Mouse (Mus musculus) adrenal gland, adult 18-20 months (tissue): ENCODE results near the gene C2. TPM values are rescaled to one million over a fixed set of nuclear protein-coding genes. Genes with fewer than 3 reads are reported as not detected.

Experiments used
- DNase-seq, 2 experiments: peaks; one replicate each; pipeline ENCODE4 v3.0.0; 2021 to 2022; ENCODE audit warnings: low spot score in 2 of 2
- total RNA-seq, 2 experiments: library from RNA; stranded (reverse); gene quantifications; 1 replicate in 1 of 2; 2 replicates in 1 of 2; pipeline ENCODE4 v1.2.3; 2021

C2 gene
- total RNA-seq, 2 experiments from 2014 or later, result 88.3 to 89.2 TPM

GRCm38 (mm10) chr17:34884704-34885103, 13.4 kb downstream of the C2 start:
- DNase-seq, result no peak

- DNase-seq, result no peak
Observed at GRCm38 (mm10) chr17:34883332-34883731, 14.7 kb downstream of the C2 start.

GRCm38 (mm10) chr17:34881683-34882310, 16.3 kb downstream of the C2 start, which contains the start of gene Gm20547:
Gene Gm20547, minus strand, starts transcription at chr17:34882042.
- no peak for DNase-seq

GRCm38 (mm10) chr17:34881166-34881565, 16.9 kb downstream of the C2 start:
- no peak for DNase-seq

- no peak for DNase-seq
Observed at GRCm38 (mm10) chr17:34879336-34879879, 18.7 kb downstream of the C2 start, which contains the start of gene Zbtb12. Gene Zbtb12, plus strand, starts transcription at chr17:34879483.

GRCm38 (mm10) chr17:34874321-34874720, 23.7 kb downstream of the C2 start:
- DNase-seq, result no peak

- no peak for DNase-seq
Observed at GRCm38 (mm10) chr17:34865981-34866380, 32.1 kb downstream of the C2 start.

GRCm38 (mm10) chr17:34862416-34863081, 35.5 kb downstream of the C2 start, which contains the start of gene Cfb:
Gene Cfb, minus strand, starts transcription at chr17:34862518.
- no peak for DNase-seq

- DNase-seq, result no peak
Observed at GRCm38 (mm10) chr17:34861704-34862415, 36.2 kb downstream of the C2 start.

- DNase-seq, result no peak
Observed at GRCm38 (mm10) chr17:34860514-34860913, 37.6 kb downstream of the C2 start.

- DNase-seq, result no peak
Observed at GRCm38 (mm10) chr17:34858670-34859069, 39.4 kb downstream of the C2 start.

GRCm38 (mm10) chr17:34855825-34856224, 42.2 kb downstream of the C2 start:
- DNase-seq, result peak; percentile 61 to 63

- DNase-seq, result no peak
Observed at GRCm38 (mm10) chr17:34854761-34855160, 43.3 kb downstream of the C2 start.

- DNase-seq, result no peak
Observed at GRCm38 (mm10) chr17:34853511-34853910, 44.6 kb downstream of the C2 start.

GRCm38 (mm10) chr17:34850517-34851125, 47.4 kb downstream of the C2 start:
- no peak for DNase-seq

- peak; percentile 96 to 98 for DNase-seq
Observed at GRCm38 (mm10) chr17:34849722-34850516, 48.1 kb downstream of the C2 start, which contains the start of the genes Skiv2l and Nelfe. Gene Skiv2l, minus strand, starts transcription at chr17:34850210. Gene Nelfe, plus strand, starts transcription at chr17:34850391.

GRCm38 (mm10) chr17:34847615-34848014, 50.5 kb downstream of the C2 start:
- no peak for DNase-seq

GRCm38 (mm10) chr17:34847192-34847591, 50.9 kb downstream of the C2 start:
- no peak for DNase-seq

- DNase-seq, result no peak
Observed at GRCm38 (mm10) chr17:34844884-34845283, 53.2 kb downstream of the C2 start.

- DNase-seq, result no peak
Observed at GRCm38 (mm10) chr17:34840736-34841307, 57.2 kb downstream of the C2 start.
